Mouse (Mus musculus) kidney, postnatal 4 days (tissue): ENCODE data around the gene Erfe.

Experiments
- DNase-seq, 2 experiments: peaks; one replicate each; pipeline ENCODE4 v3.0.0; 2021; ENCODE audit warnings: mixed read lengths in 2 of 2

The Erfe gene

DNA sequence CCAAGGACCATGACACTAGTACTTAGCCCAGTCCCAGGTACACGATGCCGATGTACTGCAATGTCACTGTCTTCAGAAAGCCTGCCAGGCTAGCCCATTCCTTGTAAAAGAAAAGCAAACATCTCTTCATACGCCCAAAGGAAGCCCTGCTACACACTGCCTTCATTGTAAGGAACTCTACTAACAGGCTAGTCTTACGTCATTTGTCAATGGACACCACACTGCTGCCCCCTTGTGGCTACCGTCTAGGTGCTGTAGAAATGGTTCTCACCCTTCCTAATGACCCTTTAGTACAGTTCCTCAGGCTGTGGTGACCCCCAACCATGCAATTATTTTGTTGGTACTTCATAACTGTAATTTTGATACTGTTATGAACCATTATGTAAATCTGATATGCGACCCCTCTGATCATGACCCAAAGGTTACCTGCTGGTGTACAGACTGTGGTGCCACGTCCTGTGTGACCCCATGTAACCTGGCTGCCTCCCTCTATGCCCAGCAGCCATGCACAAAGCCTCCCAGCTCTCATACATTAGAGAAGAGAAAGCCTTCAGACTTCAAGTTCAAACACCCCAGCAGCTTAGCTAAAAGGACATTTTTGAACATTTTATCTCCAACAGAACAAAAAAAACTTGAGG, 14.3 kb downstream of the Erfe start:
- DNase-seq = peak; percentile 90 to 91

DNA sequence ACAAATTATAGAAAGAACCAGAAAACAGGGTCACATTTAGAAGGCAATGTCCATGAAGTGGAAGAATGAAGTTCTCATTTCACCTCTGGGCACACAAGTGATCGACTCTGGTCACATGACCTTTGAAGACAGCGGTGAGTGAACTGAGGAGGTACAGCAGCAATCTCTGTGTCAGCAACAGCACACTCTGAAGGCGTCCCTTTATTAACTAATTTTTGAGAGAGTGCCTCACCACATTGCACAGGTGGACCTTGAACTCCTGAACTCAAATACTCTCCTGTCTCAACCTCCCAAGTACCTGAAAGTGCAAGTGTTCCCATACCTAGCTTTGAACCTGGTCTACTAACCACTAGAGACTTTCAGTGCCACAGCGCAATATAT, 14.9 kb downstream of the Erfe start:
- DNase-seq = no peak

DNA sequence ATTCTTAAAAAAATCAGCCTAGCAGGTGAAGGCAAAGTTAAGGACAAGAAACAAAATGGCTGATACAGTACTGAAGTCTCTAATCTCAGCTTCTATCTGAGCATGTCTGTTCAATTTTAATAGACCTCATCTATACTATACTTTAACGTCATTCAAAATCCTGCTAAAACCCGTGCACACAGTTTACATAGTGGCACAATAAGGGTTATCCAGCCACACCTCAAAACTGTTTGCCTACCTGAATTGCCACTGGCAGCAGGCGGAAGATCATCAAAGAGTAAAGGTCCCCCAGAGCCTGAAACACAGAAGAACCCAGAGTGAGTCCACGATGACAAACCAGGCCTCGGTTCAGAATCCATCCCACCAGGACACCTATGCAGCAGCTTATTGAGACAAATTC, 24.1 kb downstream of the Erfe start:
- DNase-seq = no peak

DNA sequence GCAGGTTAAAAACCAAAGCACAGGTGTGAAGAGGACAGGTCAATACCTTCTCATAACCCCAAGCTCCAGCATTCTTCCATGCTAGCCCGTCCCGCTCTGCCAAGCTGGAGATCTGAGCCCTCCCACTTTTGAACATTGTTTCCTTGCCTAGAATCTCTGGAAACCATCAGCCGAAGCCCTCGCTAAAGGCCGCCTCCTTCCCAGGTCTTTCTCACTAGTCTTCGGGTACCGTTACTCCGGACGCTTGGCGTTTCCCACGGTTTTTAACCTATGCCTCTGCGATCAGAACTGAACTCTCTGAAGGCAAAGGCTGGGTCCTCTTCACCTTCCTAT, 31.7 kb downstream of the Erfe start:
- peak in 1 of 2 experiments; percentile 58 for DNase-seq

DNA sequence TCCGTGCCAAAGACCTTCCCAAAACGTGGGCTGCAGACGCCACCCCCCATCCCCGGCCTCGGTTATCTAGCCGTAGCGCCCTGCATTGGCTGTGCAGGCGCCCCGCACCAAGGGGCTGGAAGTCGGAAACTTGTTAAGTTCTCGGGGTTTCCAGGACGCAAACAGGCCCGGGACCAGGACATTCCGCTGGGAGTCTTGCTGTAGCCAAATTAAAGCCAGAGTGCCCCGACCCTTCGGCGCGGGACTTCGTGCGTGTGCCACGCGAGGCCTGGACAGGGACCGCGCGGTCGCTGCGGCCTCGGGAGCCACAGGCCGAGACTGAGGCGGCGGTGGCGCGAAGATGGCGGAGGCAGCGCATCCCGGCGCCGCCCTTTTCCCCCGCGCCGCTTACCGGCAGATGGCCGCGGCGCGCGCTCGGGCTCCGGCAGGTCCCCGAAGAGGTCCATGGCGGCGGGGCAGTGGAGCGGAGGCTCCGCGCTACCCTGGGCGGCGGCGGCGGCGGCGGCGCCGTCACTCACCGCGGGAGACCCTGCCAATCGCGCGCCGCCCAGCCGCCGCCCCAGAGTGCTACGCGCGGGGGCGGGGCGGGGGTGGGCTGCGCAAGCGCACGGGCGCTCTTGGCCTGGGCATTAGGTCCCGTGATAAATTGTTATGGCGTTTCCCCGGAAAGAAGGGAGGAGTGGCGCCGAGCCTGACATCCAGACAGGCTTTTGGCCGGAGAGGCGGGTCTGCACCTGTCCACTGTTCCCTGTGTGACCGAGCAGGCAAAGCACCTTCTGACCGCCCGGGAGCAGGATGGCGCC, 32.2 kb downstream of the Erfe start, which contains the start of gene Ilkap:
Ilkap (minus strand) TSS at position 556 of the 803 bp plus-strand sequence.
- DNase-seq = peak; percentile 81 to 91

DNA sequence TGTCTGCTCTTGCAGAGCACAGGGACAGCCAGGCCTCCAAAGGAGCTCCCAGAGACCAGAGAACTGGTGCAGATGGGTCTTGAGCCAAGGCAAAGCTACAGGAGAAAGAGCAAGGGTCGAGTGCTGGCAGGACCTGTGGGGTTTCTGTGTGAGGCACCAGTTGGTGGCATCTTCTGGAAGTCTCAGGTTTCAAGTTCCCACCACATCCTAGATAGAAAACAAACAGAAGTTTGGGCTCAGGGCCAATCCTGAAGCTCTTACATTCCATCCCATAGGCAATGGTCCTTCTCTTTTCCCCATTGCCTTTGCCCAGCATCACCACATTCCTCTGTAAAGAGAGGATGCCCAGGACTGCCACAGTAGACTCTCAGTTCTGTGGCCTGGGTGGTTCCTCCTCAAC, 38.7 kb downstream of the Erfe start:
- no peak for DNase-seq

DNA sequence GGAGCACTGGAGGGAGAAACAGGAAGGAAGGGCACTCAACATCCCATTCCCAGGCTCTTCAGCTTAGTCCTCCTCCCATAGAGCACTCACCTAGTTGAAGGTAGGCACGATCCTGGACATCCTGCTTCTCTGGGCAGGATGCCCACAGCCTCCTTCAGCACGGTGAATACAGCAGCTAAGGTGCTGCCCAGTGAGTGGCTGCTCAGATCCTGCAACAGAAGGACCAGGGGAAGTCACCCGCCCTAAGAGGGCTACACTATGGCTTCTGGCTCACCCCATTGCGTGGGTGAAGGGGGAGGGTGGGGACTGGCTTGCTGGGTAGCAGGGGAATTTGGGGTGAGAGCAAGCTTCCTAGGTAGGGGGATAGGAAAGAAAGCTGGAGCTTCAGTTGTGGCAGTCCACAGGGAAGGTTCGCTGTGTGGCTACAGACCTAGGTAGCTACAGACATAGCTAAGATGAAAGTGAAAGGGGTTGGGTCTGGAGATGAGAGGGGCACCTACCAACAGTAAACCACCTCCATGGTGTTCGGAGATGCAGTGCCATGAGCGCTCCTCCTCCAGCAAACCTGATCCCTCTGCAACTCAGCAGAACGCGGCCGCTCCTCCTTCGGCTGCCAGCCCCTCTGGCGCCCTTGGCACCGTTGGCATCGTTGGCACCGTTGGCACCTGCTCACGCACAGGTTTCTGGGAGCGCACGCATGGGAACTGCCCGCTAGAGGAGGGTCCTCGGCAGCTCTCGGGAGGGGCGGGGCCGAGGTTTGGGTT, 39.4 kb downstream of the Erfe start:
- no peak for DNase-seq

DNA sequence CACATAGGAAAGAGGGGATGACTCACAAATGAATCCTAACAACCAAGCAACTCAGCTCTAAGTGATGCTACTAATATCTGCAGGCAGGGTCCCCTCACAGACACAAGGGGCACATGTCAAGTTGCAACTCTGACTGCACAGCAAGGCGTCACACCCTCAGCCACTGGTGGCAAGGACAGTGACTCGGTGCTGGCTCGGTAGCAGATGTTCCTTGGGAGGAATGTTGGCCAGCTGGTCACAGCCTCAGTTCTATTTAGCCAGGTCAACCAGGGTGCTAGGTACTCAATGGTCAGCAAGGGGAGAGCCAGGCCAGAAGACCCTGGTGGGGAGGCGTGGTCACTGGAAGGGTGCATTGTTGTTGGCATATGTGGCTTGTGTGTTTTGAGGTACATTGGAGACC, 41.6 kb downstream of the Erfe start:
- DNase-seq = no peak

DNA sequence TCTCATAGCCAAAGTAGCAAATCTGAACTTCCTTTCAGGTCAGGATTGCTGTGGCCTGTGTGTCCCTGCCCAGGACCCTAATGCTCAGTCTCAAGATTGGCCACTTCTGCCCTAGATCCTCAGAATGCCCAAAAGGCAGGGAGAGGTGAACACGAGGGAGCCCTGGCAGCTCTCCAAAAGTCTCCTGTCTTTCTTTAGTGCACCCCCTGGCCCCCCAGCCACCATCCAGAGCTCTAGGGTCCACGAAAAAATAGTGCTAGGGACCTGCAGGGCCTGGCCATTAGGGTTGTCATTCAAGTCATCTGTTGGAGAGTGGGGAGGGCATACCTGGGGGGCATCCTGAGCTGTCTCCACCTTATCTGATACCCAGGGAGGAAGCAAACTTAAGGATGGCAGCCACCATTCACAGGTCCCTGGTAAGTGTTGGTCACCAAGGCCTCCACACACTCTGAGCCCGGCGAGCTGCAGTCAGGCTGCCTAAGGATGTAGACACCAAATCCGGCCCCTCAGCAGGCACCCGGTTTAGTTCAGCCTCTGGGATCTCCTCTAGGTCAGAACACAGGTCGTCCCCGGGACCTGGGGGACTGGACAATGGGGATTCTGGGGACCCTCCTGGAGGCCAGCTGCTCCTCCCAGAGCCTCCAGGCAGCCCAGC, 45.5 kb downstream of the Erfe start:
- no peak for DNase-seq

DNA sequence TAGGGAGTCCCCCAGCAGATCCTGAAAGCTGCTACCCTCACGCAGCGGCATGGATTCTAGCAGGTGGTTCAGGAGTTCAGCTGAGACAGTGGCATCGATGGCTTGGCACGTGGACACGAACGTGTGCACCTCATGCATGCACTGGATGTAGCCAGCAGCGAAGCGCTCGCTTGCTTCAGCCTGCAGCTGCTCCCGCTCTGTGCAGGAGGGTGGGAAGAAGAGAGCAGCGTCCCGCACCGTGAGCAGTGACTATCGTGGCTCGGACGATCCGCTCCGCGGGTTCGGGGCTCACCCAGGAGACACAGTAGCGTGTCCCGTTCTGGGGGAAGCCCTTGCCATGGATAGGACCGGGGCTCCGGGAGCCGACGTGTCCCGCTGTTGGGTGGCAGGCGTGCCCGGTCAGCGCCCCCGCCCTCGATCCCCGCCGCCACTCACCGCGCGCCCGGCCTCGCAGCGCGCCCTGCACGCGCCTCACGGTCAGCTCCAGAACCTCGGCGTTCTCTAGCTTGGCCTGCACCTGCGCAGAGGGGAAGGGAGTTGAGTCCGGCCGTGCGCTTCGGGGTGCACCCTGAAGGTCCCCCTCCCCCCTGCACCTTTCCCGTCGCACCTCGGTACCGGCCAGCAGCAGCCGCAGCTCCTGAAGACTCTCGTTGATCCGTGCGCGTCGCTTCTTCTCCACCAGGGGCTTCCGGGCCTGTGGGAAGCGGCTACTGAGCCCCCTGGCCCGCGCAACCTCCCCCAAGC, 46.2 kb downstream of the Erfe start:
- DNase-seq = peak; percentile 31 to 50

DNA sequence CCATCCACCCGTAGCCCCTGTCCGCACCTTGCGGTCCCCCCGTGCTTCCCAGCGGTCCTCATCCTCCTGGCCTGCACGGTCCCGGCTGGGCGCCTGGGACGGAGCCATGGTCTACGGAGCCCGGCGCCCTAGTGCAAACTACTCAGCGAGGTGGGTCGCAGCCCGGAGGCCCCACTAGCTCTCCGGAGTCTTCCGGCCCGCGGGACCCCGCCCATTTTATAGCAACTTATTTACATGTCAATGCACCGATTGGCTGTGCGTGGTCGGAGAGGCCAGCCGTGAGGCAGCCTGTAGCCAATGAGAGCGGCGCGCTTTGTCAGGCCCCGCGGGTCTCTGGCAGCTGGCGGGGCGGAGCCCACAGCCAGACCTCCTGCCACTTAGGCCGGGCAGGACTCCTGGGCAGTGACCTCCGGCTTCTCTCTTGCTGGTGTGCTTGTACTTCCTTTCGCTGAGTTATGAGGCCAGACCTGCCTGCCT, 46.8 kb downstream of the Erfe start:
- DNase-seq = peak; percentile 95 to 98

DNA sequence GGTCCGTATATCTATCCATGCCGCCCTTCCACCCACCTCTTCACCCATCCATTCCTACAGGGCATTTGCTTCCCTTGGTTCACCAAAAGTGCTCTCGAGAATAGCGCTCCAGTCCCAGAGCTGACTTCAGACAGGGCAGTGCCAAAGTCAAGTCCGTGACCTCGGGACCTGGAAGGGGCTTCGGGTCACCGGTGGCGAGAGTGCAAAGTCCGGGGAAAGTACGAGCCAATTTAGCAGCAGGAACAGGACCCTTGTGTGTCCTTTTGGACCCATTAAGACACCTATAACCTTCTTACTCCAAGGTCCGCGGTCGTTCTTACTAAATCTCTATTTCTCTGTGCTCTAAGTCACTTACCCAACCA, 47.3 kb downstream of the Erfe start:
- DNase-seq = no peak

DNA sequence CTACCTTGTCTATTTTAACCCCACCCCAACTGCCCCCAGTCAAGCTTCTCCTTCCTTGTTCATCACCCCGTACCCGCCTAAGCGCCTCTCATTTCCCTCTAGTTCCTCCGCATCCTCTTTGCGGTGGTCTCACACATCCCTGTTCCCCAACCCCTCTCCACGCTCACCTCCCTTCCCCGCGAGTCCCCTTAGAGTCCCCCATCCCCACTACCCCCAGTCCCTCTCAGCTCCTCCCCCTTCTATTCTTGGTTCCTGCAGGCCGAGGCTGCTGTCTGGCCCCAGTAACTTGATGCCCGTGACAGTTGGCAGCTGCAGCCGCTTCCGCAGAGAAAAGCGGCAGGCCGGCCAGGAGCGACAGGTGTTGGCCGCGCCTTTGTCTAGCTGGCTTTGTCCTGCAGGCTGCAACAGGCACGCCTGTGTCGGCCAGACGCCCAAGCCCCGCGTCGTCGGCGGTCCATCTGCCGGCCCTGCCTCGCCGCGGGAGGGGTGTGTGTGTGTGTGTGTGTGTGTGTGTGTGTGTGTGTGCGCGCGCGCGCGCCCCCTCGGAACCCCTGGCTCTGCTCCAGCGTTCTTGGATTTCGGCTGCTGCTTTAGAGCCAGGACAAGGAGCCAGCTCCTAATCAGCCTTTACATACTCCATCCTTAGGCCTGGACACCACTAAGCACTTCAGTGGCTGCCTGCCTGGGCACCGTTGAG, 47.8 kb downstream of the Erfe start, which contains the start of gene Hes6:
Hes6 (minus strand) TSS at position 141 of the 697 bp plus-strand sequence.
- peak; percentile 83 to 90 for DNase-seq

DNA sequence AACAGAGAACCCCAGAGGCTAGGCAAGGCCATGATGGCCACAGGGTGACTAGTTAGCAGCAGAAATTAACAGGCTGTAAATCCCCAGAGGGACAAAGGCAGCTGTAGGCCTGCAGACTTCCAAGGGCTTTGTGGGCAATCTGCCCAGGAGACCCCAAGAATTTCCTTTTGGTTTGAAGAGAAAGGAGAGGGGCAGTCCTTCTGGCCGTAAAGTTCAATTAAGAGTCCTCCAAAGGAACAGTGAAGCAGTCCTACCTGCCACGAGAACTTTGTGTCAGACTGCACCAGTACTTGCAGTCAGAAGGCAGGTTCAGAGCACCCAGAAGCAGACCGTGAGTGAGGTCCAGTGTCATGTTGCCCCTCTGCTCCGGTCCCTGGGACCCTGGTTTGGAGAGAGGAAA, 48.7 kb downstream of the Erfe start:
- DNase-seq = peak; percentile 48 to 55

DNA sequence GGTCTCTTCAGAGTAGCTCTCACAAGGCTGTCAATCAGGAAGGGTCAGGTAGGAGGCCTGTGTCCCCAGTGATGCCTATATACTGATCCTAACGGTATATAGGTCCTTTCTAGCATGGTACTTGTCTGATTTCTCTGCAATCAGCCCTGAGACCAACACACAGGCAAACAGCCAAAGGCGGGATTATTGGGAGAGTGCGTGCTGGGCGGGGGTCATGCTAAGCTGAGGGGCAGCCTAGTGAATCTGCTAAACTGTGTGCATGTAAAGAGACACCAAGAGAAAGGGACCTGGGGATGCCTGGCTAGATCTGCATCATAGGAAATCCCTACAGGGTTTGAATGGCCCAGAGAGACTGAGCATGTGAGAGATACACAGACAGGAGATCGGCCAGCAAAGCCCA, 49.1 kb downstream of the Erfe start:
- DNase-seq = peak in 1 of 2 experiments; percentile 15

DNA sequence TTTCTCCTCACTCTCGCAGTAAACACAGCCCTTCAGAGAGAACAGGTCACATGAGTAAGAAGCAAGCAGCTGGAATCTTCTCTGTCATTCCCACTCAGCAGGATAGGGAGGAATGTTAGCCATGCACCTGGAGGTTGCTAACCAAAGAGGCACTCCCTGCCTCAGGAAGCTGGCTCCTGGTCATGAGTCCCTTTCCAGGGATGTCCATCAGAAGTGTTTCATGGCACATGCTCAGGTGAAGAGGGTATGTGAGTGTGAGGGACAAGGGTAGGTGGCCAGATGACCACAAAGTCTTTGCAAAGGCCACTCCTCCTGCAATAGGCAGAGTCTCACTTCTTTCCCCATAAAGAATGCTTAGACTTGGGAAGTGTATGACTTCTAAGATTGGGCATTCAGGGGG, 51.8 kb downstream of the Erfe start:
- DNase-seq = no peak

DNA sequence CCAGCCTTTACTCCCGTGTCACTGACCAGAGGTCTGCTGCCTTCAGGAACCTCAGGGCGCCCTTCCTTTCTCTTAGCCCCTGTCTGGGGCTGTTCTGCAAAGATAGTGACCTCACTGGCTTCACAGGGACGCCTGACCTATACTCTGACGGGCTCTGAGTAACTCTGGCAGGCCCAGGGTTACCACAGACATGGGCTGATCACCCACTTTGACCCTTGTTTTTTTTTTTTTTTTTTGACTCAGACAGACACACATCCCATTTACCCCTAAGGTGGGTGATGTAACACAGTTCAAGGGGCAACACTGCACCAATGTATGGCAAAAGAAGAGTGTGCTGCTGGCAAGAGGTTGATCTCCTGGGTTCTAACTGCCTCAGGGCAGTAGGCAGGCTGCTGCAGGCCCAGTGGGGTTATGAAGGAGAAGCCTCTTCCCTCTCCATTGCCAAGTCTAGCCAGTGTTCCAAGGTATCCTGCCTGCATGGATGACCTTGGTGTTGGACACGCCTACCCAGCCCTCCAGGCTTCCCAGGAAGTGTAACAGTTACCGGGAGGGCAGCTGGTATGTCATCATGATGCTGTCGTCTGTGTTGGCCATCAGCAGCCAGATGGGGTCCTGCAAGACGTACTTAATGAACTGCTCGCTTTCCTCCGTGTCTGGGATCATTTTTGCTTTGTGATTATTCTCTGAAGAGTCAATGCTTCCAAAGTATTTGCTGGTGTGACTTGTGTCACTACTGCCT, 53.8 kb downstream of the Erfe start:
- no peak for DNase-seq

DNA sequence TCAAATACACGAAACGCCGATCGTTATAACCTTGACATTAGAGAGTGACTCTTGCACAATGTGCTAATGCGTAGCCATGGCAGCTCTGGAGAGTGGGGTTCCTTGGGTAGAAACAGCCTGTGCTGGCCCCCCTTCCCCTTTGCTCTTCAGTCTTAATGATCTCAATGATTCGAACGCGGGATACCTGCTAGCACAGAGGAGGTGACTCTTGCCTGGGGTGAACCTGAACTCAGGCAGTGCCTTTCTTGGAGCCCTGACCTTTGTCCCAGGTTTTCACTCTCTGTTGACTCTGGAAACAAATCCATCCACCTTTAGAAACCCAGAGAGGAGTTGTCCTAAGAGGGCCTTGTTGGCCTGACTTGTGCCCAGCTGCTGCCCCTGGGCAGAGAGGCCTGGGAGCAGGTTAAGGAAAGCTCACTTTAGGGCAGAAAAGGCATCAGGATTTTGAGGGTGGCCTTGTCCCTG, 54.4 kb downstream of the Erfe start:
- DNase-seq = no peak
